Mouse (Mus musculus): ENCODE data around the gene Plekha6. TPM values are rescaled to one million over a fixed set of nuclear protein-coding genes. Genes with fewer than 3 reads are reported as not detected.

The Plekha6 gene
- polyA plus RNA-seq, 1 experiment from 2014 or later, result 3.2 TPM

DNA sequence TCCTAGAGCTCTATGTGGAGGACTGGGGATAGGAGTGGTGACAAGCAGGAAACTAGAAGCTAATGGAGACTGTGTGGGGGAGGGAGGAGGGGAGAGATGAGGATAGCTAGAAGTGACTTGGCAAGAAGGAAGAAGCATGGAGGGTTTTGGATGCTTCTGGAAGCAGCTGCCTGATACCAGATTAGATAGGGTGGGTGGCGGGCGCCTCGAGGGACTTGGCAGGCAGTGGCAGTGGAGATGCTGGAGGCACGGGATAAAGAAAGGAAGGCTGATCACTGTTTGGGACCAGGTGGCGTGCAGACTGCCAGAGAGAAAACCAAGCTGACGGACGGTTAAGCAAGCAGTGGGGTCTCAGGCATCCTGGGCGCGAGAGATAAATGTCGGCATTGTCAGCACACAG lies 147.9 kb downstream of the Plekha6 start:
- no peak overlapping the region for H3K4me2 ChIP-seq (replicated peaks; ENCODE audit: low read depth, low read length)
- H3K4me1 ChIP-seq (ENCODE audit: insufficient read depth, low read depth, low read length), result no peaks in the 10 kb centered on the region
- no peak overlapping the region for H3K9ac ChIP-seq (replicated peaks; ENCODE audit: low read depth)
- ATAC-seq (no peak), DNase-seq (ENCODE audit: low spot score) (no peak)
- no peaks in the 10 kb centered on the region for H3K9me3 ChIP-seq (ENCODE audit: low read length)
- 18% methylated on average over 10 of the region's 10 CpGs for WGBS
- H3K27me3 ChIP-seq (replicated peaks; ENCODE audit: insufficient read depth, low read length), result no peaks in the 10 kb centered on the region
- no peak overlapping the region for H3K4me3 ChIP-seq (ENCODE audit: low read depth, low read length)
- H3K36me3 ChIP-seq (ENCODE audit: insufficient read depth, low read length), result no peaks in the 10 kb centered on the region
- no peak overlapping the region for H3K27ac ChIP-seq (ENCODE audit: low read length)
- TF ChIP-seq CTCF (IDR thresholded peaks at IDR 0.05), result no peak
- no peak for TF ChIP-seq EP300 (IDR thresholded peaks at IDR 0.05)

DNA sequence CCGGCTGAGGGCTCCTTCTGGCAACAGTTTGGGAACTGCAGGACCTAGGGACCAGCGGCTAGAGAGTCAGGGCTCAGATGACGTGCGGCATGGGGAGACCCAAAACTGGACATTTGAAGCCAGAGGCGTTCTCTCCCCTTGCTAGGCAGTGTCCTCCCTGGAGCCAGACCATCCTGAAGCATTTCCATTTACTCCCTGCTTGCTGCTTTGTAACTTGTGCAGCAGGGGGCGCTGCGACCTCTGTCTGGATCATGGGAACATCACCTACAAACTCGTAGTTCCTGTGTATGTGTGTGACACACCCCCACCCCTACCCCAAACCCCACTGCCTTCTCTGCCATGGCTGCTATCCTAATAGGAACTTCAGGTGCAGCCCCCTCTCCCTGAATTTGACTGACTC lies 150.4 kb downstream of the Plekha6 start:
- H3K9ac ChIP-seq (replicated peaks; ENCODE audit: low read depth), result no peak overlapping the region
- TF ChIP-seq CTCF (IDR thresholded peaks at IDR 0.05) (peak; percentile 86), EP300 (IDR thresholded peaks at IDR 0.05) (no peak)
- no peaks in the 10 kb centered on the region for H3K36me3 ChIP-seq (ENCODE audit: insufficient read depth, low read length)
- H3K4me3 ChIP-seq (ENCODE audit: low read depth, low read length), result no peak overlapping the region
- no peaks in the 10 kb centered on the region for H3K4me1 ChIP-seq (ENCODE audit: insufficient read depth, low read depth, low read length)
- ATAC-seq, result peak; percentile 27; the same call in 1 of the 2 replicates
- no peak overlapping the region for H3K4me2 ChIP-seq (replicated peaks; ENCODE audit: low read depth, low read length)
- DNase-seq (ENCODE audit: low spot score), result peak; percentile 73
- H3K27ac ChIP-seq (ENCODE audit: low read length), result no peak overlapping the region
- 30% methylated on average over 8 of the region's 8 CpGs for WGBS
- H3K27me3 ChIP-seq (replicated peaks; ENCODE audit: insufficient read depth, low read length), result no peaks in the 10 kb centered on the region
- no peaks in the 10 kb centered on the region for H3K9me3 ChIP-seq (ENCODE audit: low read length)

DNA sequence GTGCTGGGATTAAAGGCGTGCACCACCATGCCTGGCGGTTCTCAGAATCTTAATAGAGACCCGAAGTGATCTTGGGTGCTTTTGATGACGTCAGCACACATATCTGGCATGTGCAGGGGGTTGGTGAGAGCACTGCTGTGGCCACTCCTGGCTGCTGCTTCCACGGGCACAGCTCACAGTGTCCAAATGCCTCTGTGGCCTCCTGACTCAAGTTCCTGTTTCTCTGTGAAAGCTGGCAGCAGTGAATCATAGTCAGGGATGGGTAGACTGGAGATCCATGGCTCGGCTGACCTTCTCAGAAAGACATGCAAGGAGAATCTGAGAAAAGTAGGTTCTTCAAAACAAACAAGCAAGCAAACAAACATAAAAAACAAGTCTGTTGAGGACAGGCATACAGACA lies 151.8 kb downstream of the Plekha6 start:
- H3K27ac ChIP-seq (ENCODE audit: low read length), result no peak overlapping the region
- H3K4me3 ChIP-seq (ENCODE audit: low read depth, low read length), result no peak overlapping the region
- ATAC-seq (no peak), DNase-seq (ENCODE audit: low spot score) (no peak)
- 65% methylated on average over 6 of the region's 6 CpGs for WGBS
- no peaks in the 10 kb centered on the region for H3K9me3 ChIP-seq (ENCODE audit: low read length)
- no peaks in the 10 kb centered on the region for H3K36me3 ChIP-seq (ENCODE audit: insufficient read depth, low read length)
- H3K9ac ChIP-seq (replicated peaks; ENCODE audit: low read depth), result no peak overlapping the region
- no peak overlapping the region for H3K4me2 ChIP-seq (replicated peaks; ENCODE audit: low read depth, low read length)
- no peaks in the 10 kb centered on the region for H3K27me3 ChIP-seq (replicated peaks; ENCODE audit: insufficient read depth, low read length)
- H3K4me1 ChIP-seq (ENCODE audit: insufficient read depth, low read depth, low read length), result peaks cover 2% of the 10 kb centered on the region; the same call in 1 of the 2 replicates
- TF ChIP-seq CTCF (IDR thresholded peaks at IDR 0.05) (no peak), EP300 (IDR thresholded peaks at IDR 0.05) (no peak)

DNA sequence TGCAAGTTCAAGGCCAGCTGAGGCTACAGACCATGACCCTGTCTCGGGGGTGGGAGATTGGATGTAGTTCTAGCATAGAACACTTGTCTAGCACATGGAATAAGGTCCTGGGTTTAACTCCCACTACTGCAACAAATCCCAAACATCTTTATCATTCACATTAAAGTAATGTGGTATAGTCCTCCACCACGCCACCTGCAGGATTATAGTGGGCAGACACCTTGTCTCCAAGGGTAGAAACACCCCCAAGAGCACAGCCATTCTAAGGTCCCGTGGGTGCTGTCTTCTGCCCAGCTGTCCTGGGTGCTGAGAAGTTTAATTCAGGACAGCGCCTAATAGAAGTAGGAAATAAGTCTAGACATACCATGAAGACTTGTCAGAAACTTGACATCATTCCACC lies 152.6 kb downstream of the Plekha6 start:
- no peaks in the 10 kb centered on the region for H3K36me3 ChIP-seq (ENCODE audit: insufficient read depth, low read length)
- WGBS, result 82% methylated on average over 4 of the region's 4 CpGs
- no peak overlapping the region for H3K4me3 ChIP-seq (ENCODE audit: low read depth, low read length)
- no peak overlapping the region for H3K27ac ChIP-seq (ENCODE audit: low read length)
- TF ChIP-seq CTCF (IDR thresholded peaks at IDR 0.05) (peak; percentile 21), EP300 (IDR thresholded peaks at IDR 0.05) (no peak)
- no peak overlapping the region for H3K9ac ChIP-seq (replicated peaks; ENCODE audit: low read depth)
- no peaks in the 10 kb centered on the region for H3K27me3 ChIP-seq (replicated peaks; ENCODE audit: insufficient read depth, low read length)
- ATAC-seq (no peak), DNase-seq (ENCODE audit: low spot score) (no peak)
- H3K4me1 ChIP-seq (ENCODE audit: insufficient read depth, low read depth, low read length), result peaks cover 3% of the 10 kb centered on the region; the same call in 1 of the 2 replicates
- no peaks in the 10 kb centered on the region for H3K9me3 ChIP-seq (ENCODE audit: low read length)
- no peak overlapping the region for H3K4me2 ChIP-seq (replicated peaks; ENCODE audit: low read depth, low read length)

DNA sequence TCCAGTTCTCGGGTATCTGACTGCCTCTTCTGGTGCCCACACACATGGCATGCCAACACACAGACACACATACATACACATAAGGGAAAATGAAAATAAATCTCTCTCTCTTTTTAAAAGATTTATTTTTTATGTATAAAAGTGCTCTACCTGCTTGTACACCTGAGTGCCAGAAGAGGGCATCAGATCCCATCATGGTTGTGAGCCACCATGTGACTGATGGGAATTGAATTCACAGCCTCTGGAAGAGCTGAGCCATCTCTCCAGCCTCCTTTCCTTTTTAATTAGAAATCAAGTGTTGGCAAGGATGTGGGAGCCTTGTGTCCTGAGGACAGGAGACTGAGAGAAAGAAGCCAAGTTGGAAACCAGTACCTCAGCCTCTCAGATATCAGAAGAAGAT lies 153.1 kb downstream of the Plekha6 start:
- Histone ChIP-seq H3K4me3 (ENCODE audit: low read depth, low read length) (no peak overlapping the region), H3K27ac (ENCODE audit: low read length) (no peak overlapping the region), H3K9ac (replicated peaks; ENCODE audit: low read depth) (no peak overlapping the region), H3K36me3 (ENCODE audit: insufficient read depth, low read length) (no peaks in the 10 kb centered on the region), H3K4me1 (ENCODE audit: insufficient read depth, low read depth, low read length) (peaks cover 3% of the 10 kb centered on the region; the same call in 1 of the 2 replicates), H3K27me3 (replicated peaks; ENCODE audit: insufficient read depth, low read length) (no peaks in the 10 kb centered on the region), H3K4me2 (replicated peaks; ENCODE audit: low read depth, low read length) (no peak overlapping the region), H3K9me3 (ENCODE audit: low read length) (no peaks in the 10 kb centered on the region)
- TF ChIP-seq EP300 (IDR thresholded peaks at IDR 0.05) (no peak), CTCF (IDR thresholded peaks at IDR 0.05) (peak; percentile 61)
- 94% methylated on average over 1 of the region's 1 CpGs for WGBS
- DNase-seq (ENCODE audit: low spot score), result no peak
- ATAC-seq, result no peak

DNA sequence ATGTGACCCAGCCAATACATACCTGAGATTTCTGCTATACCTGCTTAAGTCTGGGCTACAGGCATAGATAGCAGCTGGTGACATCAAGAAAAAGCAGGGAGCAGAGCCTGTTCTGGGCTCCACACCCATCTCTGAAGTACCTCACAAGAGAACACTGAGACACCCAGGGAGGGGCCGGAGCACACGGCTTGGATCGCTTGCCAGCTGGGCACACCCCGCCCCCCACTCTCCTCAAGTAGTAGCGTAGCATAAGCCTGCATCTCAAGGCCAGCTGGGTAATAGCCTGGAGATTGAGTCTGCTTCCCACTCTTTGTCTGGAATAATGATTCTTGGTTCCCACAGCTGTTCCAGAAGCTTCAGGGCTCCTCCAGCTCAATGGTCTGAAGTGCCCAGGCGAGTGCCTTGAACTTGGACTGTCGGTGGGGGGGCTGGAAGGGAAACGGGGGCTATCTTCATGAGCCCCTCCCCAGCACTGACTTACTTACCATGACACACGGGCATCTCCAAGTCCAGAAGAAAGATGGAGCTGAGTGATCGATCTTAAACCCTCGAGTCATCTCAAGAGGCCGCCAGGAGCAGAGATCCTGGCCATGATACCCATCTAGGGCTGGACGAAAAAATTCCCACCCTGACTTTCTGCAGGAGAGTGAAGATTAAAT lies 157.4 kb downstream of the Plekha6 start, which contains the start of gene Kiss1:
Gene Kiss1 (plus strand): TSS at position 609 of the 659 bp plus-strand sequence.
- peak within 1 kb of the TSS; percentile 57; the same call in 1 of the 2 replicates for H3K27ac ChIP-seq (ENCODE audit: low read length)
- H3K4me3 ChIP-seq (ENCODE audit: low read depth, low read length), result no peak within 1 kb of the TSS
- H3K36me3 ChIP-seq (ENCODE audit: insufficient read depth, low read length), result no peaks in the 10 kb centered on the region
- H3K9ac ChIP-seq (replicated peaks; ENCODE audit: low read depth), result no peak within 1 kb of the TSS
- ATAC-seq (peak; percentile 95), DNase-seq (ENCODE audit: low spot score) (peak; percentile 89)
- TF ChIP-seq EP300 (IDR thresholded peaks at IDR 0.05) (peak; percentile 53; the same call in 1 of the 2 replicates), CTCF (IDR thresholded peaks at IDR 0.05) (no peak)
- peaks cover 3% of the 10 kb centered on the region; the same call in 1 of the 2 replicates for H3K4me1 ChIP-seq (ENCODE audit: insufficient read depth, low read depth, low read length)
- 62% methylated on average over 13 of the region's 13 CpGs for WGBS
- no peaks in the 10 kb centered on the region for H3K9me3 ChIP-seq (ENCODE audit: low read length)
- H3K4me2 ChIP-seq (replicated peaks; ENCODE audit: low read depth, low read length), result no peak within 1 kb of the TSS
- H3K27me3 ChIP-seq (replicated peaks; ENCODE audit: insufficient read depth, low read length), result no peaks in the 10 kb centered on the region

Data from lung, postnatal 0 days (tissue).